Mouse (Mus musculus) thymus, adult 2 months (tissue): ENCODE measurements around the gene Tapbp. TPM values are rescaled to one million over a fixed set of nuclear protein-coding genes. Genes with fewer than 3 reads are reported as not detected.
"Not testable (repeated sequence)": the region's sequence is repeated elsewhere in the genome, so short reads cannot be mapped to it uniquely, and the experiment has no call there.

ENCODE experiments used
- DNase-seq: peaks from one replicate; pipeline ENCODE4 v3.0.0; 2021
- H3K27ac ChIP-seq: fragments of 200-500 bp; 2 replicates; pipeline ENCODE4 v1.5.1; 2012; ENCODE audit warnings: low read length, control low read depth; ENCODE audit not compliant: control insufficient read depth, insufficient read depth
- H3K27me3 ChIP-seq: fragments of 200-500 bp; 2 replicates; pipeline ENCODE4 v1.6.1; 2012; ENCODE audit warnings: mild to moderate bottlenecking, low read length, moderate library complexity, mixed read lengths; ENCODE audit not compliant: control insufficient read depth, insufficient read depth
- H3K36me3 ChIP-seq: fragments of 200-500 bp; 2 replicates; pipeline ENCODE4 v1.6.1; 2012; ENCODE audit warnings: mild to moderate bottlenecking, low read length, moderate library complexity; ENCODE audit not compliant: control insufficient read depth, insufficient read depth
- H3K4me1 ChIP-seq: fragments of 200-500 bp; replicated peaks from 2 replicates; pipeline ENCODE4 v1.6.1; 2012; ENCODE audit warnings: low read length; ENCODE audit not compliant: control insufficient read depth, insufficient read depth
- H3K4me3 ChIP-seq: fragments of 200-500 bp; 2 replicates; pipeline ENCODE4 v1.5.1; 2012; ENCODE audit warnings: mild to moderate bottlenecking, low read length, control low read depth, moderate library complexity; ENCODE audit not compliant: control insufficient read depth, insufficient read depth
- CTCF ChIP-seq: fragments of 200-500 bp; IDR thresholded peaks from 2 replicates; pipeline ENCODE4 v1.5.1; 2012; ENCODE audit warnings: mild to moderate bottlenecking, control low read depth, low read length, moderate library complexity, borderline replicate concordance; ENCODE audit not compliant: control insufficient read depth, poor library complexity, insufficient read depth; ENCODE audit errors: extremely low read depth
- POLR2A ChIP-seq: fragments of 200-500 bp; IDR thresholded peaks from 2 replicates; pipeline ENCODE4 v1.6.1; 2012; ENCODE audit warnings: mild to moderate bottlenecking, low read length, control low read depth, moderate library complexity; ENCODE audit not compliant: control insufficient read depth, poor library complexity, insufficient read depth; ENCODE audit errors: extremely low read depth
- WGBS: fragments of 180-500 bp; shearing (Covaris S2); methylation state at CpG from one replicate; pipeline ENCODE4 v1.1.7; 2018; 5-methylcytosine and 5-hydroxymethylcytosine counted together
- polyA plus RNA-seq: library from polyadenylated mRNA; depleted of rRNA; stranded (reverse); fragments of >200 nt; gene quantifications from 2 replicates; pipeline ENCODE4 v1.2.3, GENCODE M21; 2012

The Tapbp gene
- polyA plus RNA-seq, 1 experiment, result 201 TPM

- Histone ChIP-seq H3K4me1 (peaks cover 5% of the 10 kb centered on the region; the same call in 1 of the 2 replicates), H3K27me3 (no peaks in the 10 kb centered on the region), H3K36me3 (no peaks in the 10 kb centered on the region), H3K27ac (no peak overlapping the region), H3K4me3 (no peak overlapping the region)
- no peak for DNase-seq
- 31% methylated on average over 4 of the region's 4 CpGs for WGBS
- TF ChIP-seq POLR2A (no peak), CTCF (no peak)
Observed at GRCm38 (mm10) chr17:33899642-33900041, 16.1 kb upstream of the Tapbp start.

- WGBS, result 85% methylated on average over 7 of the region's 7 CpGs
- Histone ChIP-seq H3K4me3 (no peak overlapping the region), H3K4me1 (peaks cover 5% of the 10 kb centered on the region; the same call in 1 of the 2 replicates), H3K27ac (no peak overlapping the region), H3K27me3 (no peaks in the 10 kb centered on the region), H3K36me3 (no peaks in the 10 kb centered on the region)
- TF ChIP-seq CTCF, result no peak
- TF ChIP-seq POLR2A, result no peak
- DNase-seq, result no peak
Observed at GRCm38 (mm10) chr17:33900281-33900988, 15.3 kb upstream of the Tapbp start.

GRCm38 (mm10) chr17:33900989-33901314 lies 14.7 kb upstream of the Tapbp start:
- no peak for DNase-seq
- Histone ChIP-seq H3K27ac (no peak overlapping the region), H3K4me3 (no peak overlapping the region), H3K4me1 (peaks cover 5% of the 10 kb centered on the region; the same call in 1 of the 2 replicates), H3K36me3 (no peaks in the 10 kb centered on the region), H3K27me3 (no peaks in the 10 kb centered on the region)
- 95% methylated on average over 4 of the region's 4 CpGs for WGBS
- no peak for TF ChIP-seq CTCF
- TF ChIP-seq POLR2A, result no peak

GRCm38 (mm10) chr17:33901653-33902052 lies 14.0 kb upstream of the Tapbp start:
- peaks cover 5% of the 10 kb centered on the region; the same call in 1 of the 2 replicates for H3K4me1 ChIP-seq
- H3K27me3 ChIP-seq, result no peaks in the 10 kb centered on the region
- H3K27ac ChIP-seq, result peak overlapping the region; percentile 59
- no peak for TF ChIP-seq POLR2A
- no peak for TF ChIP-seq CTCF
- no peaks in the 10 kb centered on the region for H3K36me3 ChIP-seq
- 90% methylated on average over 4 of the region's 4 CpGs for WGBS
- no peak overlapping the region for H3K4me3 ChIP-seq
- no peak for DNase-seq

GRCm38 (mm10) chr17:33902079-33902478 lies 13.6 kb upstream of the Tapbp start:
- Histone ChIP-seq H3K4me3 (no peak overlapping the region), H3K27ac (peak overlapping the region; percentile 67), H3K36me3 (no peaks in the 10 kb centered on the region), H3K4me1 (peaks cover 5% of the 10 kb centered on the region; the same call in 1 of the 2 replicates), H3K27me3 (no peaks in the 10 kb centered on the region)
- DNase-seq, result no peak
- TF ChIP-seq CTCF (no peak), POLR2A (no peak)
- WGBS, result 84% methylated on average over 4 of the region's 4 CpGs

- DNase-seq, result no peak
- H3K27ac ChIP-seq, result peak overlapping the region; percentile 67
- H3K27me3 ChIP-seq, result no peaks in the 10 kb centered on the region
- no peak overlapping the region for H3K4me3 ChIP-seq
- H3K36me3 ChIP-seq, result no peaks in the 10 kb centered on the region
- H3K4me1 ChIP-seq, result peaks cover 5% of the 10 kb centered on the region; the same call in 1 of the 2 replicates
- 30% methylated on average over 7 of the region's 7 CpGs for whole genome bisulfite sequencing
- TF ChIP-seq POLR2A (no peak), CTCF (no peak)
Observed at GRCm38 (mm10) chr17:33902491-33902890, 13.2 kb upstream of the Tapbp start.

GRCm38 (mm10) chr17:33903911-33904651 lies 11.6 kb upstream of the Tapbp start:
- not testable (repeated sequence) for H3K4me3 ChIP-seq, DNase-seq, H3K27me3 ChIP-seq, H3K27ac ChIP-seq, H3K36me3 ChIP-seq
- 85% methylated on average over 6 of the region's 6 CpGs for WGBS
- peaks cover 11% of the 10 kb centered on the region for H3K4me1 ChIP-seq

GRCm38 (mm10) chr17:33904835-33905234 lies 10.9 kb upstream of the Tapbp start, which contains the start of gene Platr17:
Platr17 (plus strand) TSS chr17:33905135.
- 73% methylated on average over 4 of the region's 4 CpGs for WGBS

More at GRCm38 (mm10) chr17:33904835-33905234, 10.9 kb upstream of the Tapbp start, which contains the start of gene Platr17:
- H3K36me3 ChIP-seq, DNase-seq, H3K27me3 ChIP-seq, H3K27ac ChIP-seq, H3K4me3 ChIP-seq: not testable (repeated sequence)
- peaks cover 12% of the 10 kb centered on the region for H3K4me1 ChIP-seq
